Mouse (Mus musculus): ENCODE results near the gene H2afy2.

H2afy2 gene

GRCm38 (mm10) chr10:61723271-61723670 lies 60.7 kb downstream of the H2afy2 start:
- no peak for DNase-seq (ENCODE audit: low spot score)

- no peak for DNase-seq (ENCODE audit: low spot score)
Observed at GRCm38 (mm10) chr10:61722215-61722614, 61.7 kb downstream of the H2afy2 start.

- no peak for DNase-seq (ENCODE audit: low spot score)
Observed at GRCm38 (mm10) chr10:61720331-61720730, 63.6 kb downstream of the H2afy2 start.

- DNase-seq (ENCODE audit: low spot score) = no peak
Observed at GRCm38 (mm10) chr10:61717406-61718296, 66.3 kb downstream of the H2afy2 start.

GRCm38 (mm10) chr10:61715996-61716864 lies 67.7 kb downstream of the H2afy2 start:
- no peak for DNase-seq (ENCODE audit: low spot score)

GRCm38 (mm10) chr10:61715462-61715837 lies 68.5 kb downstream of the H2afy2 start:
- no peak for DNase-seq (ENCODE audit: low spot score)

GRCm38 (mm10) chr10:61714771-61715461 lies 69.0 kb downstream of the H2afy2 start, which contains the start of gene Aifm2:
Aifm2 (plus strand) TSS chr10:61715263.
- peak; percentile 62 for DNase-seq (ENCODE audit: low spot score)

- no peak for DNase-seq (ENCODE audit: low spot score)
Observed at GRCm38 (mm10) chr10:61714146-61714545, 69.8 kb downstream of the H2afy2 start.

GRCm38 (mm10) chr10:61713601-61714000 lies 70.3 kb downstream of the H2afy2 start:
- DNase-seq (ENCODE audit: low spot score) = no peak

GRCm38 (mm10) chr10:61706412-61707375 lies 77.3 kb downstream of the H2afy2 start:
- DNase-seq (ENCODE audit: low spot score) = no peak

- DNase-seq (ENCODE audit: low spot score) = no peak
Observed at GRCm38 (mm10) chr10:61704663-61705062, 79.3 kb downstream of the H2afy2 start.

GRCm38 (mm10) chr10:61697028-61697427 lies 86.9 kb downstream of the H2afy2 start:
- no peak for DNase-seq (ENCODE audit: low spot score)

GRCm38 (mm10) chr10:61696560-61696823 lies 87.5 kb downstream of the H2afy2 start:
- no peak for DNase-seq (ENCODE audit: low spot score)

GRCm38 (mm10) chr10:61695703-61696559 lies 88.0 kb downstream of the H2afy2 start:
- DNase-seq (ENCODE audit: low spot score) = no peak

GRCm38 (mm10) chr10:61694870-61695670 lies 88.9 kb downstream of the H2afy2 start, which contains the start of gene Tysnd1:
Tysnd1 (plus strand) TSS chr10:61695514.
- peak; percentile 89 for DNase-seq (ENCODE audit: low spot score)

GRCm38 (mm10) chr10:61693563-61693962 lies 90.4 kb downstream of the H2afy2 start:
- DNase-seq (ENCODE audit: low spot score) = no peak

GRCm38 (mm10) chr10:61689405-61689804 lies 94.5 kb downstream of the H2afy2 start:
- no peak for DNase-seq (ENCODE audit: low spot score)
